Mouse (Mus musculus): ENCODE results near the gene Atxn2l. TPM values are rescaled to one million over a fixed set of nuclear protein-coding genes. Genes with fewer than 3 reads are reported as not detected.
A peak's percentile ranks its signal among the peaks of the same experiment; 100 is the strongest.
"Not testable (repeated sequence)": the region's sequence is repeated elsewhere in the genome, so short reads cannot be mapped to it uniquely, and the experiment has no call there.

Atxn2l gene
- polyA plus RNA-seq, 1 experiment from 2014 or later, result 81.8 TPM

GRCm38 (mm10) chr7:126501684-126502022 lies 1.6 kb downstream of the Atxn2l start:
- peak overlapping the region; percentile 100 for H3K9ac ChIP-seq (ENCODE audit: low read length)
- no peaks in the 10 kb centered on the region for H3K27me3 ChIP-seq (ENCODE audit: control insufficient read depth, insufficient read depth, low read length)
- peak overlapping the region; percentile 100 for H3K4me3 ChIP-seq (ENCODE audit: low read depth, low read length)
- WGBS, result 5% methylated on average over 9 of the region's 9 CpGs
- H3K27ac ChIP-seq (ENCODE audit: low read depth, low read length), result peak overlapping the region; percentile 94
- peak; percentile 0; the same call in 1 of the 2 replicates for ATAC-seq (replicated peaks; ENCODE audit: low FRiP score)
- DNase-seq (ENCODE audit: low spot score), result no peak
- peaks cover 3% of the 10 kb centered on the region; the same call in 1 of the 2 replicates for H3K4me1 ChIP-seq (replicated peaks; ENCODE audit: control insufficient read depth, insufficient read depth, low read length)
- peak overlapping the region; percentile 82 for H3K4me2 ChIP-seq (ENCODE audit: low read depth, low read length, severe bottlenecking)
- no peaks in the 10 kb centered on the region for H3K9me3 ChIP-seq (ENCODE audit: control insufficient read depth, low read length)
- peaks cover 31% of the 10 kb centered on the region for H3K36me3 ChIP-seq (ENCODE audit: control insufficient read depth, insufficient read depth, low read length)

GRCm38 (mm10) chr7:126499416-126499815 lies 3.8 kb downstream of the Atxn2l start:
- Histone ChIP-seq H3K36me3 (ENCODE audit: control insufficient read depth, insufficient read depth, low read length) (peaks cover 47% of the 10 kb centered on the region), H3K4me3 (ENCODE audit: low read depth, low read length) (no peak overlapping the region), H3K27ac (ENCODE audit: low read depth, low read length) (no peak overlapping the region), H3K4me1 (replicated peaks; ENCODE audit: control insufficient read depth, insufficient read depth, low read length) (peaks cover 3% of the 10 kb centered on the region; the same call in 1 of the 2 replicates), H3K27me3 (ENCODE audit: control insufficient read depth, insufficient read depth, low read length) (no peaks in the 10 kb centered on the region), H3K9me3 (ENCODE audit: control insufficient read depth, low read length) (no peaks in the 10 kb centered on the region), H3K4me2 (ENCODE audit: low read depth, low read length, severe bottlenecking) (no peak overlapping the region), H3K9ac (ENCODE audit: low read length) (no peak overlapping the region)
- ATAC-seq (replicated peaks; ENCODE audit: low FRiP score) (no peak), DNase-seq (ENCODE audit: low spot score) (no peak)
- WGBS, result 95% methylated on average over 7 of the region's 7 CpGs

- H3K4me2 ChIP-seq (ENCODE audit: low read depth, low read length, severe bottlenecking), result no peak overlapping the region
- H3K4me1 ChIP-seq (replicated peaks; ENCODE audit: control insufficient read depth, insufficient read depth, low read length), result no peaks in the 10 kb centered on the region
- H3K9me3 ChIP-seq (ENCODE audit: control insufficient read depth, low read length), result no peaks in the 10 kb centered on the region
- no peak overlapping the region for H3K27ac ChIP-seq (ENCODE audit: low read depth, low read length)
- peaks cover 57% of the 10 kb centered on the region for H3K36me3 ChIP-seq (ENCODE audit: control insufficient read depth, insufficient read depth, low read length)
- H3K27me3 ChIP-seq (ENCODE audit: control insufficient read depth, insufficient read depth, low read length), result no peaks in the 10 kb centered on the region
- no peak overlapping the region for H3K9ac ChIP-seq (ENCODE audit: low read length)
- no peak for ATAC-seq (replicated peaks; ENCODE audit: low FRiP score)
- no peak for DNase-seq (ENCODE audit: low spot score)
- 93% methylated on average over 12 of the region's 12 CpGs for WGBS
- H3K4me3 ChIP-seq (ENCODE audit: low read depth, low read length), result no peak overlapping the region
These were observed 5.3 kb downstream of the Atxn2l start for GRCm38 (mm10) chr7:126497966-126498365.

- H3K27me3 ChIP-seq (ENCODE audit: control insufficient read depth, insufficient read depth, low read length), result no peaks in the 10 kb centered on the region
- peaks cover 66% of the 10 kb centered on the region for H3K36me3 ChIP-seq (ENCODE audit: control insufficient read depth, insufficient read depth, low read length)
- DNase-seq (ENCODE audit: low spot score) (no peak), ATAC-seq (replicated peaks; ENCODE audit: low FRiP score) (no peak)
- 90% methylated on average over 5 of the region's 5 CpGs for WGBS
- no peak overlapping the region for H3K4me3 ChIP-seq (ENCODE audit: low read depth, low read length)
- no peaks in the 10 kb centered on the region for H3K4me1 ChIP-seq (replicated peaks; ENCODE audit: control insufficient read depth, insufficient read depth, low read length)
- H3K4me2 ChIP-seq (ENCODE audit: low read depth, low read length, severe bottlenecking), result no peak overlapping the region
- H3K9ac ChIP-seq (ENCODE audit: low read length), result no peak overlapping the region; the same call in 1 of the 2 replicates
- H3K27ac ChIP-seq (ENCODE audit: low read depth, low read length), result no peak overlapping the region
- no peaks in the 10 kb centered on the region for H3K9me3 ChIP-seq (ENCODE audit: control insufficient read depth, low read length)
These were observed 6.8 kb downstream of the Atxn2l start for GRCm38 (mm10) chr7:126496475-126496874.

GRCm38 (mm10) chr7:126494120-126494519 lies 9.1 kb downstream of the Atxn2l start:
- Histone ChIP-seq H3K36me3 (ENCODE audit: control insufficient read depth, insufficient read depth, low read length) (peaks cover 51% of the 10 kb centered on the region), H3K27ac (ENCODE audit: low read depth, low read length) (no peak overlapping the region), H3K27me3 (ENCODE audit: control insufficient read depth, insufficient read depth, low read length) (no peaks in the 10 kb centered on the region), H3K4me1 (replicated peaks; ENCODE audit: control insufficient read depth, insufficient read depth, low read length) (no peaks in the 10 kb centered on the region), H3K4me3 (ENCODE audit: low read depth, low read length) (no peak overlapping the region), H3K4me2 (ENCODE audit: low read depth, low read length, severe bottlenecking) (no peak overlapping the region), H3K9ac (ENCODE audit: low read length) (no peak overlapping the region), H3K9me3 (ENCODE audit: control insufficient read depth, low read length) (no peaks in the 10 kb centered on the region)
- 92% methylated on average over 6 of the region's 6 CpGs for WGBS
- ATAC-seq (replicated peaks; ENCODE audit: low FRiP score), result no peak
- no peak for DNase-seq (ENCODE audit: low spot score)

- H3K4me3 ChIP-seq (ENCODE audit: low read depth, low read length), result no peak overlapping the region
- H3K4me1 ChIP-seq (replicated peaks; ENCODE audit: control insufficient read depth, insufficient read depth, low read length), result peaks cover 3% of the 10 kb centered on the region; the same call in 1 of the 2 replicates
- H3K27me3 ChIP-seq (ENCODE audit: control insufficient read depth, insufficient read depth, low read length), result no peaks in the 10 kb centered on the region
- H3K9me3 ChIP-seq (ENCODE audit: control insufficient read depth, low read length), result no peaks in the 10 kb centered on the region
- no peak overlapping the region for H3K27ac ChIP-seq (ENCODE audit: low read depth, low read length)
- H3K4me2 ChIP-seq (ENCODE audit: low read depth, low read length, severe bottlenecking), result no peak overlapping the region
- H3K9ac ChIP-seq (ENCODE audit: low read length), result no peak overlapping the region
- DNase-seq (ENCODE audit: low spot score) (no peak), ATAC-seq (replicated peaks; ENCODE audit: low FRiP score) (no peak)
- peaks cover 38% of the 10 kb centered on the region for H3K36me3 ChIP-seq (ENCODE audit: control insufficient read depth, insufficient read depth, low read length)
- WGBS, result 69% methylated on average over 11 of the region's 11 CpGs
These were observed 11.3 kb downstream of the Atxn2l start for GRCm38 (mm10) chr7:126491973-126492372.

GRCm38 (mm10) chr7:126491005-126491404 lies 12.2 kb downstream of the Atxn2l start:
- H3K4me2 ChIP-seq (ENCODE audit: low read depth, low read length, severe bottlenecking), result no peak overlapping the region
- no peak overlapping the region for H3K27ac ChIP-seq (ENCODE audit: low read depth, low read length)
- DNase-seq (ENCODE audit: low spot score) (no peak), ATAC-seq (replicated peaks; ENCODE audit: low FRiP score) (no peak)
- H3K4me1 ChIP-seq (replicated peaks; ENCODE audit: control insufficient read depth, insufficient read depth, low read length), result peaks cover 3% of the 10 kb centered on the region; the same call in 1 of the 2 replicates
- H3K27me3 ChIP-seq (ENCODE audit: control insufficient read depth, insufficient read depth, low read length), result no peaks in the 10 kb centered on the region
- H3K9me3 ChIP-seq (ENCODE audit: control insufficient read depth, low read length), result no peaks in the 10 kb centered on the region
- 78% methylated on average over 1 of the region's 1 CpGs for WGBS
- peaks cover 32% of the 10 kb centered on the region for H3K36me3 ChIP-seq (ENCODE audit: control insufficient read depth, insufficient read depth, low read length)
- H3K4me3 ChIP-seq (ENCODE audit: low read depth, low read length), result no peak overlapping the region
- no peak overlapping the region for H3K9ac ChIP-seq (ENCODE audit: low read length)

DNA sequence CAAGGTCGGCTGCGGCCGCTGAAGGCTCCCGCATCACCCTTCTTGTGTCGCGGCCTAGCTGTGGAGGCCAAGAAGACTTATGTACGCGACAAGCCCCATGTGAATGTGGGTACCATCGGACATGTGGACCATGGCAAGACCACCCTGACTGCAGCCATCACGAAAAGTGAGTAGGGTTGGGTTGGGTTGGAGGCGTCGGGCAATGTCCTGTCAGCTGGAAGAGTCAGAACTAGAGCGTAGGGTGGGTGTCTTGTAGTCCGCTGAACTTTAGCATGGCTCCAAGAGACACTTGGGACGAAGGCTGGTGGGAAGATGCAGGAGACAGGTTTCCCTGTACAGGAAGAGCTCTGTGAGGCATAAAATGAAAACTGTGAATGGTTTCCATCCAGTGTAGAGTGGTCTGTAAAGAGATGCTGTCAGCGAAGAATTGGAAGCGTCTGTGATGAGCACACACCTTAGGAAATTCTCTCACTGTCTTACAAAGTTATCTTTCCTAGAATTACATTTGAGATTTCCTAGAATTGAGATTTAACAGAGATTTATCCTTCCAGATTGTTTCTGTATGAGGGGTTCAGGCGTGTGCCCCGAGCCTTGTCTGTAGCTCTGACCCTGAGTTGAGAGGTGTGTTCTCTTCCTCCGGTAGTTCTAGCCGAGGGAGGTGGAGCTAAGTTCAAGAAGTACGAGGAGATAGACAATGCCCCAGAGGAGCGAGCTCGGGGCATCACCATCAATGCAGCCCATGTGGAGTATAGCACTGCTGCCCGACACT lies 15.4 kb downstream of the Atxn2l start:
- H3K4me3 ChIP-seq (ENCODE audit: low read depth, low read length), result peak overlapping the region; percentile 59
- not testable (repeated sequence) for DNase-seq (ENCODE audit: low spot score); H3K27ac ChIP-seq (ENCODE audit: low read depth, low read length); ATAC-seq (replicated peaks; ENCODE audit: low FRiP score); H3K9me3 ChIP-seq (ENCODE audit: control insufficient read depth, low read length); H3K36me3 ChIP-seq (ENCODE audit: control insufficient read depth, insufficient read depth, low read length); H3K4me1 ChIP-seq (replicated peaks; ENCODE audit: control insufficient read depth, insufficient read depth, low read length); H3K27me3 ChIP-seq (ENCODE audit: control insufficient read depth, insufficient read depth, low read length)
- WGBS, result 21% methylated on average over 22 of the region's 25 CpGs
- peak overlapping the region; percentile 64 for H3K9ac ChIP-seq (ENCODE audit: low read length)
- peak overlapping the region; percentile 94 for H3K4me2 ChIP-seq (ENCODE audit: low read depth, low read length, severe bottlenecking)

DNA sequence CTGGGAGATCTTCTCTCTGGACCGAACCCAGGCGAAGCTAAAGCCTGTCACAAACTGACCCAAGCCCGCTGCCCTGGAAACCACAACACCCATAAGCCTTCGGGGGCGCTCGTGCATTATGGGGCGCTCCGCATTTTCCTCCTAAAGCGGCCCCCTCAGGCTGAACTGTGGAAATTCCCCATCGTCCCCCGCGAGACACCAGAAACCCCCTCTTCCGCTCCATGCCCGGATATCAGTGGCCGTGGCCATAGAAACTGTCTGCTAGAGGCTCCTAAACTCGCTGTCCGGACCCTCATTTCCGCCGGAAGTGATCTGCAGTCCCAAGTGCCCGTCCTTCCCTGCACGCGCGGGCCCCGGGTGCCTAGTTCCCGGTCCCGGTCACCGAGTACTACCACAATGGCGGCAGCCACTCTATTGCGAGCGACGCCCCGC lies 16.2 kb downstream of the Atxn2l start, which contains the start of gene Tufm:
TSS of gene Tufm (plus strand) at position 310 of the 432 bp plus-strand sequence.
- Histone ChIP-seq H3K9me3 (ENCODE audit: control insufficient read depth, low read length) (no peaks in the 10 kb centered on the region), H3K27ac (ENCODE audit: low read depth, low read length) (peak within 1 kb of the TSS; percentile 32; the same call in 1 of the 2 replicates), H3K36me3 (ENCODE audit: control insufficient read depth, insufficient read depth, low read length) (peaks cover 3% of the 10 kb centered on the region; the same call in 1 of the 2 replicates), H3K4me2 (ENCODE audit: low read depth, low read length, severe bottlenecking) (peak within 1 kb of the TSS; percentile 94), H3K4me3 (ENCODE audit: low read depth, low read length) (peak within 1 kb of the TSS; percentile 59), H3K9ac (ENCODE audit: low read length) (peak within 1 kb of the TSS; percentile 64), H3K27me3 (ENCODE audit: control insufficient read depth, insufficient read depth, low read length) (no peaks in the 10 kb centered on the region), H3K4me1 (replicated peaks; ENCODE audit: control insufficient read depth, insufficient read depth, low read length) (peaks cover 3% of the 10 kb centered on the region; the same call in 1 of the 2 replicates)
- ATAC-seq (replicated peaks; ENCODE audit: low FRiP score), result peak; percentile 93
- peak; percentile 96 for DNase-seq (ENCODE audit: low spot score)
- under 1% methylated on average over 32 of the region's 32 CpGs for WGBS

Measured in forebrain, embryonic 11.5 days (tissue).